Mouse (Mus musculus) liver, embryonic 14.5 days (tissue): Measurements from ENCODE around the gene Psd.

Experiments used
- CTCF ChIP-seq: IDR thresholded peaks from 2 replicates; pipeline ENCODE4 v1.5.1; 2016; ENCODE audit warnings: antibody characterized with exemption, low read depth, control low read depth
- EP300 ChIP-seq: IDR thresholded peaks from 2 replicates; pipeline ENCODE4 v1.6.1; 2016; ENCODE audit warnings: antibody characterized with exemption, low read depth

DNA sequence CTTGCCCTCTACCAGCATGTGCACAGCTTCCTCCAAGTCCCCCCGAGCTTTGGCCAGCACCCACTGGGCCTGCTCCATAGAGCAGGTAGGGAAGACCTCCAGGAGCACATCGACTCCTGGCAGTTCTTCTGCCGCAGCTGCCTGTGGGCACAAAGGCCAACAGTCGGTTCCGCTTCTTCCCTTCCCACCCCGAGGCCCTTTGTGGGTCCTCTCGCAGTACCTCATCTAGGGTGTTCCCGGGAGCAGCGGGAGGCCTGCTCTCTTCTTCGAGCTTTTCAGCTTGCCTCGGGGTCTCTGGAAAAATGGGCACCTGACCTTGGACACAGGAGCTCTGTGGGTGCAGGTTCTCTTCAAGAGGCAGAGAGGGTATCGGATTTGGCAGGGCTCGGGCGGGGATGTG is 4.4 kb upstream of the Psd start:
- no peak for TF ChIP-seq CTCF
- no peak for TF ChIP-seq EP300
